Mouse (Mus musculus) left cerebral cortex, adult 8-10 months (tissue): ENCODE measurements around the gene G430095P16Rik. TPM values are rescaled to one million over a fixed set of nuclear protein-coding genes. Genes with fewer than 3 reads are reported as not detected.

Experiments used
- DNase-seq, 2 experiments: peaks; one replicate each; pipeline ENCODE4 v3.0.0; 2022; ENCODE audit warnings: low spot score in 2 of 2
- total RNA-seq, 4 experiments: library from RNA; stranded (reverse); gene quantifications; 2 replicates each; pipeline ENCODE4 v1.2.4; 2022

The G430095P16Rik gene
- under 1 TPM in 1 of 4 experiments, not detected in 3; 0.55 TPM for total RNA-seq

GRCm38 (mm10) chr8:84722850-84723570 is at the start of gene G430095P16Rik:
G430095P16Rik (plus strand) TSS chr8:84723007.
- DNase-seq = peak in 1 of 2 experiments; percentile 77

- no peak for DNase-seq
Observed at GRCm38 (mm10) chr8:84677305-84677704, 45.5 kb upstream of the G430095P16Rik start.

- DNase-seq = no peak
Observed at GRCm38 (mm10) chr8:84681476-84681875, 41.3 kb upstream of the G430095P16Rik start.

GRCm38 (mm10) chr8:84682257-84682656 is 40.5 kb upstream of the G430095P16Rik start:
- DNase-seq = no peak

GRCm38 (mm10) chr8:84684537-84684936 is 38.3 kb upstream of the G430095P16Rik start:
- DNase-seq = no peak

GRCm38 (mm10) chr8:84686191-84687002 is 36.4 kb upstream of the G430095P16Rik start, which contains the start of gene Trmt1:
Trmt1 (plus strand) TSS chr8:84686307.
- DNase-seq = no peak

- no peak for DNase-seq
Observed at GRCm38 (mm10) chr8:84687003-84687704, 35.7 kb upstream of the G430095P16Rik start.

- peak in 1 of 2 experiments; percentile 78 for DNase-seq
Observed at GRCm38 (mm10) chr8:84687705-84688100, 35.1 kb upstream of the G430095P16Rik start, which contains the start of gene Nacc1. Nacc1 (minus strand) TSS chr8:84687862.

GRCm38 (mm10) chr8:84689091-84689915 is 33.5 kb upstream of the G430095P16Rik start:
- peak; percentile 84 to 88 for DNase-seq

- no peak for DNase-seq
Observed at GRCm38 (mm10) chr8:84693332-84693731, 29.5 kb upstream of the G430095P16Rik start.

- peak in 1 of 2 experiments; percentile 11 for DNase-seq
Observed at GRCm38 (mm10) chr8:84695140-84695539, 27.7 kb upstream of the G430095P16Rik start.

GRCm38 (mm10) chr8:84697166-84698130 is 25.4 kb upstream of the G430095P16Rik start:
- peak in 1 of 2 experiments; percentile 33 for DNase-seq

GRCm38 (mm10) chr8:84698288-84698687 is 24.5 kb upstream of the G430095P16Rik start:
- DNase-seq = no peak

- DNase-seq = peak in 1 of 2 experiments; percentile 24
Observed at GRCm38 (mm10) chr8:84698929-84699401, 23.8 kb upstream of the G430095P16Rik start.

GRCm38 (mm10) chr8:84699861-84700322 is 22.9 kb upstream of the G430095P16Rik start:
- peak in 1 of 2 experiments; percentile 57 for DNase-seq

GRCm38 (mm10) chr8:84700526-84700925 is 22.3 kb upstream of the G430095P16Rik start:
- no peak for DNase-seq

- peak in 1 of 2 experiments; percentile 24 for DNase-seq
Observed at GRCm38 (mm10) chr8:84700941-84701911, 21.6 kb upstream of the G430095P16Rik start, which contains the start of gene Lyl1. Lyl1 (plus strand) TSS chr8:84701457.

- DNase-seq = no peak
Observed at GRCm38 (mm10) chr8:84702561-84702960, 20.2 kb upstream of the G430095P16Rik start.
